Mouse (Mus musculus) liver, adult (tissue): ENCODE measurements around the gene Hoxb3.

Experiments used
- GATA4 ChIP-seq: IDR thresholded peaks from 2 replicates; pipeline ENCODE4 v1.6.1; 2014; ENCODE audit warnings: mild to moderate bottlenecking, low read length; ENCODE audit not compliant: insufficient replicate concordance

Hoxb3 gene

GRCm38 (mm10) chr11:96284774-96285734 lies 38.1 kb upstream of the Hoxb3 start:
- TF ChIP-seq GATA4, result no peak

DNA sequence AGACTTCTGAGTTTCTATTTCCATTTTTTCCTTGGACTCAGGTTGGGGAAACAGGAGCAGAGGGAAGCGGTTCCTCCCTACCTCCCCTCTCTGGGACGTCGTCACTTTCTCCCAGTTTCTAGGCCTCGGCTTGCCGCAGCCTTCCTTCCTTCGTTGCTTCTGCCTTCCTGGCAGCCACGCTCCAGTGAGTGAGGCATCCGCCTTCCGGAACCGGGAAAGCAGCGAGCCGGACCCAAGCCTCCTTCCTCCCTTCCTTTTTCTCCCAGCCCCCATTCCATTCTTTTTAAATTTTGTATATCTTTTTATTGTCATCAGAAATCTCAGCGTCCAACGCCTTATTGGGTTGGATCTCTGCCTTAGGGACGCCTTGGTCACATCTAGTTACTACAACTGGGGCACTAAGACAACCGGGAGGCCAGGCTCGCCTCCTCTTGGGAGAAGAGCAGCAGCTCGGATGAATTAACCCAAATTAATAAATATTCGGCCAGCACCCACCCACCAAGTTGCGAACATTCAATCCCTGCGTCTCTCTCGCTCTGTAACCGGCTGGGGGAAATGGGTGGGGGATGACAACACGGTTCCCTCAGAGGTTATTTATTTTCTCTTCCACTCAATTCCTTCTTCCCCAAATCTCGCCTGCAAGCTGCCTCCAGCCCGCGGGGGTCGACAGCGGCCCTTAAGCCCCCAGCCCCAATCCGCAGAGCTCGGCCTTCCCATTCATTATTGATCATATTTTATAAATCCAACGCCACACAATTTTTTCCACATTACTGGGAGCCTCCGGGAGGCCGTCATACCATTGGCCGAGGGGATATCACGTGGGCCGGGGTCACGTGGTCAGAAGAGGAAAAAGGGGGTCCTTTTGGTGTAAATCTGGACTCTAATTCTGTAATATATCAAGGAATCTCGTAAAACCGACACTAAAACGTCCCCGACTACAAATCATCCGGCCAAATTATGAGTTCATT lies 37.1 kb upstream of the Hoxb3 start, which contains the start of gene Hoxb7:
Gene Hoxb7 (plus strand): TSS at position 853 of the 968 bp plus-strand sequence.
- no peak for TF ChIP-seq GATA4

GRCm38 (mm10) chr11:96286739-96287385 lies 36.3 kb upstream of the Hoxb3 start:
- no peak for TF ChIP-seq GATA4

DNA sequence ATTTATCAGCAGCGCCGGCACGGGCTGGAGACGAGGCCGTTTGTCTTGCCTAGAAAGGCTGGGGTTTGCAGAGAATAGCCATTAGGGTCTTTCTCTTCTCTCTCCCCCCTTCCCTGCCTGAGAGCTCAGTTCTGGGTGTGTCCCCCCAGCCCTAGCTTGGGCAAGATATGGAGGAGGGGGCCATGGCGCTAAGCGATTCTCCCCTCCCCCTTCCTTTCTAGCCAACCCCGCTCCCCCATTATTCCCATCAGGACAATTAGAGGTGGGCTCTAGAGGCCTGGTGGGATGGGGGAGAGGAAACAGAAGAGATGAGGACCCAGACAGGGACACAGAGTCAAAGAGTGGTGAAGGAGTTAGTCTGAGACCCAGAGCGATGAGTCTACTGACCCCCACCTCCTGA lies 35.7 kb upstream of the Hoxb3 start:
- TF ChIP-seq GATA4, result no peak

- no peak for TF ChIP-seq GATA4
Measured at GRCm38 (mm10) chr11:96288455-96289221, 34.5 kb upstream of the Hoxb3 start.

GRCm38 (mm10) chr11:96289293-96289692 lies 33.8 kb upstream of the Hoxb3 start:
- no peak for TF ChIP-seq GATA4

GRCm38 (mm10) chr11:96289837-96290236 lies 33.3 kb upstream of the Hoxb3 start:
- no peak for TF ChIP-seq GATA4

DNA sequence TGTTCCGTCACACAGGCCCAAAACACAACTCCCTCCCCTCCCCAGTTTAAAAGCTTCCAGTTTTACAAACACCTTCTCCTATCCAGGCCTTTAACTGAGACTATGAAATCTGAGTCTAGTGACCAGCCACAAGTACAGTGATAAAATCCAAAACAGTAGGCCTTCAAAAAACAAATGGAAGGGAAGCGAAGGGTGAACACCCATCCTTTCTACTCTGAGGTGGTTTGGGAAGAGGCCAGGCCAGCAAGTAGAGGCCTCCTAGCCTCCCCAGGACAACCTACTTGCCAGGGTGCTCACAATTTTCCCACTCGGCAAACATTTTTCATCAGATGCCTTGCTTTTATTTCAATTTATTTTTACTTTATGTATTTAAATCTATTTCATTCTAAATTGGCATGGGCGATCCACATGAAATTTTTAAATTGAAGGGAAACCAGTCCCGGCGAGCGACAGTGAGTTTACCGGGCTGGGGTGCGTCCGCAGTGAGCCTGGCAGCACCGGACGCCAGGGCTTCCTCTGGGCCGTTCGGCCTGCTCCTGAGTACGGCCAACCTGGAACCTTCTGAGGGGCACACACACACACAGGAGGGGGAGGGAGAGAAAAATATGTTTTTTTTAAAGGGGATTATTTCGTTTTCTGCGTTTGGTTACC lies 32.3 kb upstream of the Hoxb3 start:
- no peak for TF ChIP-seq GATA4

DNA sequence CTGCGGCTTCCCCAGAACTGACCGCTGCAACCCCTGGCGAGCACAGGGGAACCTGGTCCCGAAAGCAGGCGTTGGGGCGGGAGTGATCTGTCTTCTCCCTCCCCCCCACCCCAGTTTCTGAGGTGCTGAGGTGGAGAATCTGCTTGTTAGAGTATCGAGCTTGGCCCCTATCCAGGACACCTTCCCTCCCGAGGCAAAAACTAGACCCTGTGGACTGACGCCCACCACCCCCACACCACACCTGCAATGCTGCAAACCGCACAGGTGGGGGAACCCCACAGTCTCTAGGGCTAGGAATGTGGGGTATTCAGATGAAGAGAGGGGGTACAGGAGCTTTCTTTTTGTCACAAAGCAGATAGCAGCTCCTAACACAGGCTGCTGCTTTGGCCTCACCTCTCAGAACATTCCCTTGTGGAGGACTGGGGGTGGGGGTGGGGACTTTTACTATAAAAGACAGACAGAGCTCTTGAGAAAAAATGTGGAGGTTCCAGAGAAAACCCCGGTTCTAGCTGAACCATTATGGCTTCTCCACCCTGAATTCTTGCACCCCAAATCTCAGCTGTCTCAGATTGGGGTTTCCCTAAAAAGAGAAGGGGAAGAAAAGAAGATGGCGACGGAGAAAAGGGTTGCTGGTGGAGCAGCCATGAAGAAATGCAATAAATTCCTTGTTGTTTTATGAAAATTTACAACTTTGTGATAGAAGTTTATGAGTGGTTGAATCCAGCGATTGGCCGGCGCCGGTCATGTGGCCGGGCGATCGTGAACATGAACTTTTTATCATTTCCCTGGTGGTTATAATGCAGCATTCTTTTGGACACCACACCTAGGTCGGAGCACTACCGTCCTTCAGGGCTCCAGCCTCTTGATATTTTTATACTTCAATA lies 31.2 kb upstream of the Hoxb3 start, which contains the start of gene Hoxb6:
Gene Hoxb6 (plus strand): TSS at position 796 of the 884 bp plus-strand sequence.
- TF ChIP-seq GATA4, result no peak

- no peak for TF ChIP-seq GATA4
Measured at GRCm38 (mm10) chr11:96292565-96293301, 30.4 kb upstream of the Hoxb3 start.

GRCm38 (mm10) chr11:96293302-96293921 lies 29.7 kb upstream of the Hoxb3 start:
- TF ChIP-seq GATA4, result no peak
